Mouse (Mus musculus): ENCODE results near the gene Olfr654. TPM values are rescaled to one million over a fixed set of nuclear protein-coding genes. Genes with fewer than 3 reads are reported as not detected.

Gene Olfr654
- polyA plus RNA-seq, 1 experiment from 2014 or later, result not detected

GRCm38 (mm10) chr7:104603173-104603572 is 16.3 kb downstream of the Olfr654 start:
- 3% methylated on average over 3 of the region's 3 CpGs for WGBS
- H3K4me2 ChIP-seq (ENCODE audit: low read depth, low read length), result no peak overlapping the region
- no peaks in the 10 kb centered on the region for H3K27me3 ChIP-seq (replicated peaks; ENCODE audit: control insufficient read depth, insufficient read depth, low read length)
- H3K4me3 ChIP-seq (ENCODE audit: low read depth, low read length), result no peak overlapping the region
- no peaks in the 10 kb centered on the region for H3K4me1 ChIP-seq (ENCODE audit: control insufficient read depth, insufficient read depth, low read length)
- no peaks in the 10 kb centered on the region for H3K36me3 ChIP-seq (ENCODE audit: control insufficient read depth, insufficient read depth, low read length)
- ATAC-seq (ENCODE audit: low read depth), result no peak
- no peaks in the 10 kb centered on the region for H3K9me3 ChIP-seq (ENCODE audit: control insufficient read depth, low read length)
- no peak overlapping the region for H3K9ac ChIP-seq (ENCODE audit: low read depth, low read length)
- peak; percentile 3 for DNase-seq (ENCODE audit: low spot score)
- no peak overlapping the region for H3K27ac ChIP-seq (replicated peaks; ENCODE audit: low read depth, low read length)

- Histone ChIP-seq H3K4me2 (ENCODE audit: low read depth, low read length) (no peak overlapping the region), H3K36me3 (ENCODE audit: control insufficient read depth, insufficient read depth, low read length) (no peaks in the 10 kb centered on the region), H3K27me3 (replicated peaks; ENCODE audit: control insufficient read depth, insufficient read depth, low read length) (no peaks in the 10 kb centered on the region), H3K9me3 (ENCODE audit: control insufficient read depth, low read length) (no peaks in the 10 kb centered on the region), H3K4me1 (ENCODE audit: control insufficient read depth, insufficient read depth, low read length) (no peaks in the 10 kb centered on the region), H3K9ac (ENCODE audit: low read depth, low read length) (no peak overlapping the region), H3K4me3 (ENCODE audit: low read depth, low read length) (no peak overlapping the region), H3K27ac (replicated peaks; ENCODE audit: low read depth, low read length) (no peak overlapping the region)
- no peak for ATAC-seq (ENCODE audit: low read depth)
- DNase-seq (ENCODE audit: low spot score), result no peak
Measured at GRCm38 (mm10) chr7:104604727-104605126, 17.9 kb downstream of the Olfr654 start.

- no peak for ATAC-seq (ENCODE audit: low read depth)
- H3K4me2 ChIP-seq (ENCODE audit: low read depth, low read length), result no peak within 1 kb of the TSS
- H3K9ac ChIP-seq (ENCODE audit: low read depth, low read length), result no peak within 1 kb of the TSS
- no peak within 1 kb of the TSS for H3K4me3 ChIP-seq (ENCODE audit: low read depth, low read length)
- H3K4me1 ChIP-seq (ENCODE audit: control insufficient read depth, insufficient read depth, low read length), result no peaks in the 10 kb centered on the region
- 76% methylated on average over 4 of the region's 4 CpGs for WGBS
- H3K27me3 ChIP-seq (replicated peaks; ENCODE audit: control insufficient read depth, insufficient read depth, low read length), result no peaks in the 10 kb centered on the region
- H3K36me3 ChIP-seq (ENCODE audit: control insufficient read depth, insufficient read depth, low read length), result no peaks in the 10 kb centered on the region
- H3K27ac ChIP-seq (replicated peaks; ENCODE audit: low read depth, low read length), result no peak within 1 kb of the TSS
- DNase-seq (ENCODE audit: low spot score), result no peak
- H3K9me3 ChIP-seq (ENCODE audit: control insufficient read depth, low read length), result no peaks in the 10 kb centered on the region
Measured at GRCm38 (mm10) chr7:104613655-104614054, 26.8 kb downstream of the Olfr654 start, which contains the start of gene Olfr656. Gene Olfr656 (plus strand): TSS chr7:104613955.

- ATAC-seq (ENCODE audit: low read depth) (no peak), DNase-seq (ENCODE audit: low spot score) (no peak)
- H3K27me3 ChIP-seq (replicated peaks; ENCODE audit: control insufficient read depth, insufficient read depth, low read length), result no peaks in the 10 kb centered on the region
- no peaks in the 10 kb centered on the region for H3K4me1 ChIP-seq (ENCODE audit: control insufficient read depth, insufficient read depth, low read length)
- no peak within 1 kb of the TSS for H3K27ac ChIP-seq (replicated peaks; ENCODE audit: low read depth, low read length)
- H3K9ac ChIP-seq (ENCODE audit: low read depth, low read length), result no peak within 1 kb of the TSS
- no peaks in the 10 kb centered on the region for H3K36me3 ChIP-seq (ENCODE audit: control insufficient read depth, insufficient read depth, low read length)
- H3K4me3 ChIP-seq (ENCODE audit: low read depth, low read length), result no peak within 1 kb of the TSS
- no peaks in the 10 kb centered on the region; the same call in 1 of the 2 replicates for H3K9me3 ChIP-seq (ENCODE audit: control insufficient read depth, low read length)
- no peak within 1 kb of the TSS for H3K4me2 ChIP-seq (ENCODE audit: low read depth, low read length)
Measured at GRCm38 (mm10) chr7:104624494-104624893, 37.7 kb downstream of the Olfr654 start, which contains the start of gene Olfr657. Gene Olfr657 (plus strand): TSS chr7:104624794.

Other genes with a start within 250 kb of the Olfr654 start
- gene Trim12c, start 233.7 kb upstream of the Olfr654 start, polyA plus RNA-seq (2014; fragmentation: Nextera tagmentation; extraction: Ambion mirVana), result 2.1 and 2.2 TPM in 2 replicates
- 0.29 TPM in 1 of 2 replicates, not detected in the other for gene Trim30b, start 217.1 kb upstream of the Olfr654 start, polyA plus RNA-seq (2014; fragmentation: Nextera tagmentation; extraction: Ambion mirVana)
- gene Trim30c, start 186.2 kb upstream of the Olfr654 start, polyA plus RNA-seq (2014; fragmentation: Nextera tagmentation; extraction: Ambion mirVana), result 0.45 TPM in 1 of 2 replicates, not detected in the other
- 1.9 and 2.1 TPM in 2 replicates for gene Trim30a, start 121.8 kb upstream of the Olfr654 start, polyA plus RNA-seq (2014; fragmentation: Nextera tagmentation; extraction: Ambion mirVana)
- 0.87 and 1.4 TPM in 2 replicates for gene Trim30d, start 79.2 kb upstream of the Olfr654 start, polyA plus RNA-seq (2014; fragmentation: Nextera tagmentation; extraction: Ambion mirVana)
- not detected in 2 replicates for gene Olfr651, start 36.9 kb upstream of the Olfr654 start, polyA plus RNA-seq (2014; fragmentation: Nextera tagmentation; extraction: Ambion mirVana)
- 0.04 and 0.10 TPM in 2 replicates for gene Olfr652, start 26.1 kb upstream of the Olfr654 start, polyA plus RNA-seq (2014; fragmentation: Nextera tagmentation; extraction: Ambion mirVana)
- 0.05 and 0.17 TPM in 2 replicates for gene Olfr653, start 9.7 kb upstream of the Olfr654 start, polyA plus RNA-seq (2014; fragmentation: Nextera tagmentation; extraction: Ambion mirVana)
- gene Olfr655, start 14.8 kb downstream of the Olfr654 start, polyA plus RNA-seq (2014; fragmentation: Nextera tagmentation; extraction: Ambion mirVana), result not detected in 2 replicates
- 0.17 TPM in 1 of 2 replicates, not detected in the other for gene Olfr656, start 26.9 kb downstream of the Olfr654 start, polyA plus RNA-seq (2014; fragmentation: Nextera tagmentation; extraction: Ambion mirVana)
- 0.13 TPM in 1 of 2 replicates, not detected in the other for gene Olfr657, start 37.8 kb downstream of the Olfr654 start, polyA plus RNA-seq (2014; fragmentation: Nextera tagmentation; extraction: Ambion mirVana)
- not detected in 2 replicates for gene Olfr658, start 60.3 kb downstream of the Olfr654 start, polyA plus RNA-seq (2014; fragmentation: Nextera tagmentation; extraction: Ambion mirVana)
- gene Olfr659, start 79.7 kb downstream of the Olfr654 start, polyA plus RNA-seq (2014; fragmentation: Nextera tagmentation; extraction: Ambion mirVana), result 0.13 TPM in 1 of 2 replicates, not detected in the other
- gene Olfr661, start 99.5 kb downstream of the Olfr654 start, polyA plus RNA-seq (2014; fragmentation: Nextera tagmentation; extraction: Ambion mirVana), result not detected in 2 replicates
- gene Usp17le, start 190.4 kb downstream of the Olfr654 start, polyA plus RNA-seq (2014; fragmentation: Nextera tagmentation; extraction: Ambion mirVana), result not detected in 2 replicates

Measured in embryonic facial prominence, embryonic 14.5 days (tissue).